Mouse (Mus musculus): Measurements from ENCODE around the gene Slc25a26. TPM values are rescaled to one million over a fixed set of nuclear protein-coding genes. Genes with fewer than 3 reads are reported as not detected.

Slc25a26 gene
- polyA plus RNA-seq, 1 experiment from 2014 or later = 8.1 TPM

DNA sequence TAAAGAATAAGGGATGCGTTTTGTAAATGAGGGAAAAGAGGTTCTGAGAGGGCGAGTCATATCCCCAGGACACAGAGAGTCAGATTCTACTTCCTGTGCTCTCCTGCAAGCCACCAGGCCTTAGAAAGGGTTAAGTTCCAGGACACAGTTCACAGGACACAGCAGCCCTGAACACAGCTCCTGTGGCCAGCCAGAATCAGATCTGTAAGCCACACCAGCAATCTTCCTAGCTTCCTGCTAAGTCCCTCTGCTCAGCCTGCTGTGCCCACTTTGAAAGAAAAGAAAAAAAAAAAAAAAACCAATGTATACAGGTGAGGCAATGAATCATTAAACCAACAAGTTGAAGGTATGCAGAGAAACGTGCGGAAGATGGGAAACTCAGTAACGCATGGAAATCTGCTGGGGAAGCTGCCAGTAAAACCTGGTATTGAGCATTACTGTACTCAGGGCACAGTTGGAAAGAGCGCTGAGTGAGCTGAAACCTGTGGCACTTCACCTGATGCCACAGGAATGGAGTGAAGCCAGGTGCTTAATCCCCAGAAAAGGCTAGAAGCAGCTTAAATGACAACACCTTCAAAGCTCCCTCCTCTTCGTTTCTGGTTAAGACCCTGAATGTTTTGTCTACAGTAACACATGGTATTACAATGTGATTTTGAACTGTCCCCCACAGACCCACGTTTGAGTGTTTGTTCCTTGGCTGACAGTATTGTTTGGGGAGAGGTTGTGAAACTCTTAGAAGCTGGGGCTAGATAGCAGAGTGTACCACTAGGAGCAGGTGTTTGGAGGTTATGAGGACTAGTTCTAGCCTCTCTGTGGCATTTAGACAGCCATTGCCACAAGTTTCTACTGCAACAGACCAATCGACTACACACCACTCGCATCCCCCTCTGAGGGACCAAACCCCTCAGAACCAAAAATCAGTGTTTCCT, 153.5 kb downstream of the Slc25a26 start:
- Histone ChIP-seq H3K9me3 (no peaks in the 10 kb centered on the region), H3K4me3 (no peak overlapping the region), H3K9ac (no peak overlapping the region), H3K4me1 (peaks cover 62% of the 10 kb centered on the region), H3K36me3 (peaks cover 16% of the 10 kb centered on the region; the same call in 1 of the 2 replicates), H3K27me3 (peaks cover 3% of the 10 kb centered on the region), H3K4me2 (no peak overlapping the region), H3K27ac (no peak overlapping the region)
- WGBS = 70% methylated on average over 10 of the region's 10 CpGs
- no peak for ATAC-seq (ENCODE audit: insufficient number of reproducible peaks, insufficient read depth, low FRiP score, low TSS enrichment, low read depth)

Small RNA genes within 50 kb of the gene (microRNA-seq; reads per million reads assigned to microRNA genes)
- gene Mir7041 = not detected

Other genes starting within 250 kb of the Slc25a26 start
- 13.1 and 14.8 TPM in 2 replicates for gene Magi1, start 216.4 kb upstream of the Slc25a26 start, polyA plus RNA-seq (2015; fragmentation: Nextera tagmentation; extraction: Ambion mirVana)
- gene Lrig1, start 199.8 kb downstream of the Slc25a26 start, polyA plus RNA-seq (2015; fragmentation: Nextera tagmentation; extraction: Ambion mirVana) = 17.4 and 18.9 TPM in 2 replicates

All from embryonic facial prominence, embryonic 13.5 days (tissue).